Mouse (Mus musculus) thymus, adult 2 months (tissue): Measurements from ENCODE around the gene Rundc3a. TPM values are rescaled to one million over a fixed set of nuclear protein-coding genes. Genes with fewer than 3 reads are reported as not detected.

ENCODE experiments used
- DNase-seq: peaks from one replicate; pipeline ENCODE4 v3.0.0; 2021
- H3K27ac ChIP-seq: fragments of 200-500 bp; 2 replicates; pipeline ENCODE4 v1.5.1; 2012; ENCODE audit warnings: low read length, control low read depth; ENCODE audit not compliant: control insufficient read depth, insufficient read depth
- H3K27me3 ChIP-seq: fragments of 200-500 bp; 2 replicates; pipeline ENCODE4 v1.6.1; 2012; ENCODE audit warnings: mild to moderate bottlenecking, low read length, moderate library complexity, mixed read lengths; ENCODE audit not compliant: control insufficient read depth, insufficient read depth
- H3K36me3 ChIP-seq: fragments of 200-500 bp; 2 replicates; pipeline ENCODE4 v1.6.1; 2012; ENCODE audit warnings: mild to moderate bottlenecking, low read length, moderate library complexity; ENCODE audit not compliant: control insufficient read depth, insufficient read depth
- H3K4me1 ChIP-seq: fragments of 200-500 bp; replicated peaks from 2 replicates; pipeline ENCODE4 v1.6.1; 2012; ENCODE audit warnings: low read length; ENCODE audit not compliant: control insufficient read depth, insufficient read depth
- H3K4me3 ChIP-seq: fragments of 200-500 bp; 2 replicates; pipeline ENCODE4 v1.5.1; 2012; ENCODE audit warnings: mild to moderate bottlenecking, low read length, control low read depth, moderate library complexity; ENCODE audit not compliant: control insufficient read depth, insufficient read depth
- CTCF ChIP-seq: fragments of 200-500 bp; IDR thresholded peaks from 2 replicates; pipeline ENCODE4 v1.5.1; 2012; ENCODE audit warnings: mild to moderate bottlenecking, control low read depth, low read length, moderate library complexity, borderline replicate concordance; ENCODE audit not compliant: control insufficient read depth, poor library complexity, insufficient read depth; ENCODE audit errors: extremely low read depth
- POLR2A ChIP-seq: fragments of 200-500 bp; IDR thresholded peaks from 2 replicates; pipeline ENCODE4 v1.6.1; 2012; ENCODE audit warnings: mild to moderate bottlenecking, low read length, control low read depth, moderate library complexity; ENCODE audit not compliant: control insufficient read depth, poor library complexity, insufficient read depth; ENCODE audit errors: extremely low read depth
- WGBS: fragments of 180-500 bp; shearing (Covaris S2); methylation state at CpG from one replicate; pipeline ENCODE4 v1.1.7; 2018; 5-methylcytosine and 5-hydroxymethylcytosine counted together
- polyA plus RNA-seq: library from polyadenylated mRNA; depleted of rRNA; stranded (reverse); fragments of >200 nt; gene quantifications from 2 replicates; pipeline ENCODE4 v1.2.3, GENCODE M21; 2012

The Rundc3a gene
- polyA plus RNA-seq, 1 experiment = 8.1 TPM

GRCm38 (mm10) chr11:102398007-102398825, 5.0 kb downstream of the Rundc3a start:
- Histone ChIP-seq H3K36me3 (no peaks in the 10 kb centered on the region), H3K4me1 (peaks cover 8% of the 10 kb centered on the region), H3K27me3 (peaks cover 6% of the 10 kb centered on the region; the same call in 1 of the 2 replicates), H3K27ac (no peak overlapping the region), H3K4me3 (no peak overlapping the region)
- DNase-seq = no peak
- WGBS = 86% methylated on average over 20 of the region's 20 CpGs
- TF ChIP-seq CTCF = no peak
- no peak for TF ChIP-seq POLR2A

GRCm38 (mm10) chr11:102399107-102399506, 5.9 kb downstream of the Rundc3a start:
- 43% methylated on average over 15 of the region's 15 CpGs for WGBS
- no peak overlapping the region for H3K27ac ChIP-seq
- DNase-seq = no peak
- H3K36me3 ChIP-seq = no peaks in the 10 kb centered on the region
- TF ChIP-seq CTCF = no peak
- TF ChIP-seq POLR2A = no peak
- peaks cover 2% of the 10 kb centered on the region for H3K4me1 ChIP-seq
- no peak overlapping the region for H3K4me3 ChIP-seq
- peaks cover 6% of the 10 kb centered on the region; the same call in 1 of the 2 replicates for H3K27me3 ChIP-seq

GRCm38 (mm10) chr11:102399610-102400072, 6.4 kb downstream of the Rundc3a start:
- Histone ChIP-seq H3K27me3 (peaks cover 6% of the 10 kb centered on the region; the same call in 1 of the 2 replicates), H3K4me3 (no peak overlapping the region), H3K4me1 (no peaks in the 10 kb centered on the region), H3K27ac (no peak overlapping the region), H3K36me3 (no peaks in the 10 kb centered on the region)
- WGBS = 11% methylated on average over 31 of the region's 34 CpGs
- TF ChIP-seq CTCF = no peak
- no peak for TF ChIP-seq POLR2A
- DNase-seq = no peak

GRCm38 (mm10) chr11:102400513-102401084, 7.4 kb downstream of the Rundc3a start:
- Histone ChIP-seq H3K4me3 (no peak overlapping the region), H3K36me3 (no peaks in the 10 kb centered on the region), H3K27ac (no peak overlapping the region), H3K27me3 (peaks cover 6% of the 10 kb centered on the region; the same call in 1 of the 2 replicates), H3K4me1 (no peaks in the 10 kb centered on the region; the same call in 1 of the 2 replicates)
- no peak for DNase-seq
- TF ChIP-seq CTCF (no peak), POLR2A (no peak)
- 46% methylated on average over 12 of the region's 12 CpGs for WGBS

- DNase-seq = no peak
- no peak overlapping the region for H3K27ac ChIP-seq
- no peaks in the 10 kb centered on the region for H3K36me3 ChIP-seq
- WGBS = 86% methylated on average over 12 of the region's 12 CpGs
- H3K4me3 ChIP-seq = no peak overlapping the region
- H3K4me1 ChIP-seq = peaks cover 6% of the 10 kb centered on the region
- TF ChIP-seq POLR2A = no peak
- TF ChIP-seq CTCF = no peak
- peaks cover 6% of the 10 kb centered on the region; the same call in 1 of the 2 replicates for H3K27me3 ChIP-seq
Measured at GRCm38 (mm10) chr11:102401898-102402500, 8.8 kb downstream of the Rundc3a start.

GRCm38 (mm10) chr11:102403657-102404056, 10.5 kb downstream of the Rundc3a start:
- WGBS = 97% methylated on average over 11 of the region's 11 CpGs

More at GRCm38 (mm10) chr11:102403657-102404056, 10.5 kb downstream of the Rundc3a start:
- H3K4me3 ChIP-seq = no peak overlapping the region
- no peaks in the 10 kb centered on the region for H3K36me3 ChIP-seq
- H3K27me3 ChIP-seq = peaks cover 6% of the 10 kb centered on the region; the same call in 1 of the 2 replicates
- H3K27ac ChIP-seq = no peak overlapping the region
- H3K4me1 ChIP-seq = peaks cover 12% of the 10 kb centered on the region
- no peak for DNase-seq
- TF ChIP-seq CTCF (no peak), POLR2A (no peak)
